Mouse (Mus musculus) embryonic facial prominence, embryonic 15.5 days (tissue): ENCODE results near the gene Usp49. TPM values are rescaled to one million over a fixed set of nuclear protein-coding genes. Genes with fewer than 3 reads are reported as not detected.

Source experiments
- ATAC-seq: fragments of 200-750 bp; cut with Nextera tagmentation; 2 replicates; pipeline ENCODE4 v1.8.0; 2017; ENCODE audit warnings: low read depth, moderate TSS enrichment; ENCODE audit not compliant: insufficient number of reproducible peaks, low FRiP score, low TSS enrichment
- H3K27ac ChIP-seq: fragments of 300-500 bp; sonication (generic); replicated peaks from 2 replicates; pipeline ENCODE4 v1.5.1; 2015; ENCODE audit warnings: mild to moderate bottlenecking, inconsistent platforms
- H3K27me3 ChIP-seq: fragments of 300-500 bp; sonication (generic); 2 replicates; pipeline ENCODE4 v1.6.1; 2015; ENCODE audit warnings: inconsistent platforms
- H3K36me3 ChIP-seq: fragments of 300-500 bp; sonication (generic); 2 replicates; pipeline ENCODE4 v1.6.1; 2015; ENCODE audit warnings: mild to moderate bottlenecking, inconsistent platforms
- H3K4me1 ChIP-seq: fragments of 300-500 bp; sonication (generic); 2 replicates; pipeline ENCODE4 v1.6.1; 2015; ENCODE audit warnings: inconsistent platforms
- H3K4me2 ChIP-seq: fragments of 300-500 bp; sonication (generic); replicated peaks from 2 replicates; pipeline ENCODE4 v1.6.1; 2015; ENCODE audit warnings: mild to moderate bottlenecking, inconsistent platforms
- H3K4me3 ChIP-seq: fragments of 300-500 bp; sonication (generic); replicated peaks from 2 replicates; pipeline ENCODE4 v1.5.1; 2015; ENCODE audit warnings: mild to moderate bottlenecking, inconsistent platforms
- H3K9ac ChIP-seq: fragments of 300-500 bp; sonication (generic); 2 replicates; pipeline ENCODE4 v1.6.1; 2015; ENCODE audit warnings: inconsistent platforms
- H3K9me3 ChIP-seq: fragments of 300-500 bp; sonication (generic); replicated peaks from 2 replicates; pipeline ENCODE4 v1.6.1; 2016; ENCODE audit warnings: inconsistent platforms
- WGBS: fragments of 180-500 bp; shearing (Covaris S2); methylation state at CpG from one replicate; pipeline ENCODE4 v1.1.7; 2015; 5-methylcytosine and 5-hydroxymethylcytosine counted together
- polyA plus RNA-seq: library from polyadenylated mRNA; unstranded; fragments of >200 nt; fragmentation: Nextera tagmentation; extraction: Ambion mirVana; gene quantifications from 2 replicates; pipeline ENCODE4 v1.2.1, GENCODE M21; 2015

Gene Usp49
- polyA plus RNA-seq, 1 experiment from 2014 or later = 4.4 TPM

GRCm38 (mm10) chr17:47699055-47699454 is 68.6 kb downstream of the Usp49 start:
- 68% methylated on average over 2 of the region's 2 CpGs for WGBS
- Histone ChIP-seq H3K27me3 (no peaks in the 10 kb centered on the region; the same call in 1 of the 2 replicates), H3K27ac (no peak overlapping the region), H3K4me2 (no peak overlapping the region), H3K9me3 (no peaks in the 10 kb centered on the region), H3K4me3 (no peak overlapping the region), H3K4me1 (peaks cover 23% of the 10 kb centered on the region), H3K36me3 (peaks cover 47% of the 10 kb centered on the region), H3K9ac (no peak overlapping the region)
- no peak for ATAC-seq

GRCm38 (mm10) chr17:47701793-47702192 is 71.3 kb downstream of the Usp49 start:
- no peak overlapping the region for H3K4me2 ChIP-seq
- H3K9me3 ChIP-seq = no peaks in the 10 kb centered on the region
- no peak overlapping the region for H3K9ac ChIP-seq
- peaks cover 47% of the 10 kb centered on the region for H3K36me3 ChIP-seq
- no peak overlapping the region for H3K27ac ChIP-seq
- WGBS = 74% methylated on average over 9 of the region's 9 CpGs
- no peak for ATAC-seq
- H3K4me3 ChIP-seq = no peak overlapping the region
- no peaks in the 10 kb centered on the region; the same call in 1 of the 2 replicates for H3K27me3 ChIP-seq
- peaks cover 12% of the 10 kb centered on the region for H3K4me1 ChIP-seq

- no peak for ATAC-seq
- H3K4me3 ChIP-seq = no peak overlapping the region
- H3K27ac ChIP-seq = no peak overlapping the region
- no peaks in the 10 kb centered on the region; the same call in 1 of the 2 replicates for H3K27me3 ChIP-seq
- no peaks in the 10 kb centered on the region for H3K9me3 ChIP-seq
- peaks cover 47% of the 10 kb centered on the region for H3K36me3 ChIP-seq
- no peak overlapping the region for H3K9ac ChIP-seq
- H3K4me2 ChIP-seq = 0 out of 2 replicates have a peak overlapping the region, but pooled peaks have one; percentile 6
- H3K4me1 ChIP-seq = peaks cover 12% of the 10 kb centered on the region
- 39% methylated on average over 28 of the region's 28 CpGs for WGBS
Measured at GRCm38 (mm10) chr17:47702548-47703345, 72.3 kb downstream of the Usp49 start.

GRCm38 (mm10) chr17:47703556-47703955 is 73.1 kb downstream of the Usp49 start:
- 31% methylated on average over 20 of the region's 20 CpGs for WGBS
- H3K36me3 ChIP-seq = peaks cover 47% of the 10 kb centered on the region
- peaks cover 12% of the 10 kb centered on the region for H3K4me1 ChIP-seq
- no peak for ATAC-seq
- H3K27ac ChIP-seq = no peak overlapping the region
- no peak overlapping the region for H3K9ac ChIP-seq
- H3K27me3 ChIP-seq = no peaks in the 10 kb centered on the region; the same call in 1 of the 2 replicates
- H3K4me3 ChIP-seq = no peak overlapping the region
- no peaks in the 10 kb centered on the region for H3K9me3 ChIP-seq
- 0 out of 2 replicates have a peak overlapping the region, but pooled peaks have one; percentile 6 for H3K4me2 ChIP-seq

- WGBS = 84% methylated on average over 4 of the region's 4 CpGs
- ATAC-seq = no peak
- H3K4me3 ChIP-seq = no peak overlapping the region
Measured at GRCm38 (mm10) chr17:47704692-47705091, 74.2 kb downstream of the Usp49 start.

GRCm38 (mm10) chr17:47706196-47706595 is 75.7 kb downstream of the Usp49 start:
- Histone ChIP-seq H3K36me3 (peaks cover 25% of the 10 kb centered on the region), H3K4me2 (no peak overlapping the region), H3K27me3 (no peaks in the 10 kb centered on the region; the same call in none of the 2 replicates), H3K27ac (no peak overlapping the region), H3K4me3 (no peak overlapping the region), H3K9me3 (no peaks in the 10 kb centered on the region), H3K4me1 (peaks cover 12% of the 10 kb centered on the region), H3K9ac (no peak overlapping the region)
- ATAC-seq = no peak
- WGBS = 44% methylated on average over 1 of the region's 1 CpGs

More at GRCm38 (mm10) chr17:47704692-47705091, 74.2 kb downstream of the Usp49 start:
- H3K4me2 ChIP-seq = no peak overlapping the region
- peaks cover 38% of the 10 kb centered on the region for H3K36me3 ChIP-seq
- H3K4me1 ChIP-seq = peaks cover 12% of the 10 kb centered on the region
- no peaks in the 10 kb centered on the region for H3K9me3 ChIP-seq
- H3K27ac ChIP-seq = no peak overlapping the region
- H3K9ac ChIP-seq = no peak overlapping the region
- H3K27me3 ChIP-seq = no peaks in the 10 kb centered on the region; the same call in 1 of the 2 replicates

GRCm38 (mm10) chr17:47707961-47708360 is 77.5 kb downstream of the Usp49 start:
- H3K9me3 ChIP-seq = no peaks in the 10 kb centered on the region
- H3K4me2 ChIP-seq = no peak overlapping the region
- no peak overlapping the region for H3K4me3 ChIP-seq
- 78% methylated on average over 3 of the region's 3 CpGs for WGBS
- H3K27ac ChIP-seq = no peak overlapping the region
- peaks cover 5% of the 10 kb centered on the region for H3K4me1 ChIP-seq
- H3K27me3 ChIP-seq = no peaks in the 10 kb centered on the region; the same call in none of the 2 replicates
- ATAC-seq = no peak
- H3K9ac ChIP-seq = no peak overlapping the region
- H3K36me3 ChIP-seq = peaks cover 9% of the 10 kb centered on the region

- Histone ChIP-seq H3K27ac (no peak overlapping the region), H3K4me3 (no peak overlapping the region), H3K4me1 (no peaks in the 10 kb centered on the region), H3K9me3 (no peaks in the 10 kb centered on the region), H3K9ac (no peak overlapping the region), H3K27me3 (no peaks in the 10 kb centered on the region; the same call in 1 of the 2 replicates), H3K36me3 (no peaks in the 10 kb centered on the region), H3K4me2 (no peak overlapping the region)
- 63% methylated on average over 4 of the region's 4 CpGs for WGBS
- no peak for ATAC-seq
Measured at GRCm38 (mm10) chr17:47708972-47709371, 78.5 kb downstream of the Usp49 start.

GRCm38 (mm10) chr17:47710036-47710435 is 79.5 kb downstream of the Usp49 start:
- Histone ChIP-seq H3K27me3 (no peaks in the 10 kb centered on the region; the same call in 1 of the 2 replicates), H3K4me3 (no peak overlapping the region), H3K4me2 (no peak overlapping the region), H3K4me1 (no peaks in the 10 kb centered on the region), H3K9me3 (no peaks in the 10 kb centered on the region), H3K27ac (no peak overlapping the region), H3K36me3 (no peaks in the 10 kb centered on the region), H3K9ac (no peak overlapping the region)
- no peak for ATAC-seq
- 64% methylated on average over 3 of the region's 3 CpGs for WGBS

- no peak overlapping the region for H3K9ac ChIP-seq
Measured at GRCm38 (mm10) chr17:47711883-47712282, 81.4 kb downstream of the Usp49 start.

GRCm38 (mm10) chr17:47712889-47713571 is 82.5 kb downstream of the Usp49 start:
- H3K27me3 ChIP-seq = no peaks in the 10 kb centered on the region; the same call in 1 of the 2 replicates
- H3K36me3 ChIP-seq = no peaks in the 10 kb centered on the region
- no peak for ATAC-seq
- no peaks in the 10 kb centered on the region for H3K4me1 ChIP-seq
- 35% methylated on average over 20 of the region's 22 CpGs for WGBS
- no peak overlapping the region for H3K4me2 ChIP-seq
- no peak overlapping the region for H3K27ac ChIP-seq
- no peak overlapping the region for H3K4me3 ChIP-seq
- no peak overlapping the region for H3K9ac ChIP-seq
- H3K9me3 ChIP-seq = no peaks in the 10 kb centered on the region

More at GRCm38 (mm10) chr17:47711883-47712282, 81.4 kb downstream of the Usp49 start:
- Histone ChIP-seq H3K27ac (no peak overlapping the region), H3K4me3 (no peak overlapping the region), H3K4me2 (no peak overlapping the region), H3K9me3 (no peaks in the 10 kb centered on the region), H3K36me3 (no peaks in the 10 kb centered on the region), H3K4me1 (no peaks in the 10 kb centered on the region), H3K27me3 (no peaks in the 10 kb centered on the region; the same call in 1 of the 2 replicates)
- ATAC-seq = no peak
- 74% methylated on average over 6 of the region's 6 CpGs for WGBS
